Mouse (Mus musculus): ENCODE measurements around the gene Ttc28. TPM values are rescaled to one million over a fixed set of nuclear protein-coding genes. Genes with fewer than 3 reads are reported as not detected.
A peak's percentile ranks its signal among the peaks of the same experiment; 100 is the strongest.

Gene Ttc28
- polyA plus RNA-seq, 1 experiment from 2014 or later, result 4.2 TPM

GRCm38 (mm10) chr5:111175842-111176241, 296.2 kb downstream of the Ttc28 start:
- no peaks in the 10 kb centered on the region for H3K36me3 ChIP-seq (ENCODE audit: control insufficient read depth, insufficient read depth, low read length)
- ATAC-seq, result no peak
- H3K4me1 ChIP-seq (ENCODE audit: control insufficient read depth, insufficient read depth, low read length), result peaks cover 42% of the 10 kb centered on the region
- no peaks in the 10 kb centered on the region for H3K27me3 ChIP-seq (replicated peaks; ENCODE audit: control insufficient read depth, insufficient read depth, low read length)
- WGBS, result 54% methylated on average over 9 of the region's 9 CpGs
- H3K27ac ChIP-seq (ENCODE audit: low read length), result no peak overlapping the region
- no peak overlapping the region for H3K9ac ChIP-seq (ENCODE audit: low read depth, low read length)
- no peaks in the 10 kb centered on the region for H3K9me3 ChIP-seq (ENCODE audit: control insufficient read depth, low read length)
- no peak overlapping the region for H3K4me3 ChIP-seq (ENCODE audit: low read length)
- peak overlapping the region; percentile 28; the same call in 1 of the 2 replicates for H3K4me2 ChIP-seq (ENCODE audit: low read depth, low read length)

- no peak overlapping the region for H3K4me2 ChIP-seq (ENCODE audit: low read depth, low read length)
- no peaks in the 10 kb centered on the region for H3K9me3 ChIP-seq (ENCODE audit: control insufficient read depth, low read length)
- WGBS, result 84% methylated on average over 13 of the region's 13 CpGs
- H3K9ac ChIP-seq (ENCODE audit: low read depth, low read length), result no peak overlapping the region
- H3K4me3 ChIP-seq (ENCODE audit: low read length), result no peak overlapping the region
- no peak for ATAC-seq
- no peaks in the 10 kb centered on the region for H3K36me3 ChIP-seq (ENCODE audit: control insufficient read depth, insufficient read depth, low read length)
- H3K27me3 ChIP-seq (replicated peaks; ENCODE audit: control insufficient read depth, insufficient read depth, low read length), result no peaks in the 10 kb centered on the region
- peaks cover 47% of the 10 kb centered on the region for H3K4me1 ChIP-seq (ENCODE audit: control insufficient read depth, insufficient read depth, low read length)
- H3K27ac ChIP-seq (ENCODE audit: low read length), result no peak overlapping the region
These were observed 296.8 kb downstream of the Ttc28 start for GRCm38 (mm10) chr5:111176441-111176840.

DNA sequence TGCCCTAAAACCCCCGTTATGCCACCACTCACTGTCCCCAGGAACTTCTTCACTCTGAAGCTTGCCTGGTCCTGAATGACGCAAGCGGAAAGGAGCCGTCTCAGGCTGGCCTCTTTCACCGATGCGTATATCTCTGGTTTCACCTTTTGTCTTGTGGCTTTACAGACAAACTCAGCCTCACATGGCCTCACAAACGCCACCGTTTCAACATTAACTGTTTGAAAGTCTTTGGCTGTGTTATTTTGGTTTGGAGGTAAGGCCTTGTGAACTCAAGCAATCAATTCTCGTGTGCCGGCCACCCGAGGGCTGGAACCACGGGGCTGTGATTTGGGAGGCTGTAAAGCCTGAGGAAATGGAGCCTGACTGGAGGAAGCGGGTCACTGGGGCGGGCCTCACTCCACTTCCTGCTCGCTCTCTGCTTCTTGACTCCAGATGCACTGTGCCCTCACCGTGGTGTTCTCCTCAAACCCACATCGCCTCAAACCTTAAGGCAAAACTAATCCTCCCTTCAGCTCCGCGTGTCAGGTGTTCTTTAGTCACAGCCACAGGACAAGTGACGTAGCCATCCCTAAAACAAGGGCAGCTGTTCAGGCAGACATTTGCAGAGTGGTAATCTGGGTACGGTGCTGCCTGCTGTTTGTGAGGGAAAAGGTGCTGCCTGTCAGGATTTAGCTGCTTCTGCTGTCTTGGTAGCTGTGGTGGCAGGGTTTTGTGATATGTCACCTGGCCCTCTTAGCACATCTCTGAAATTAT, 298.9 kb downstream of the Ttc28 start:
- ATAC-seq, result 0 out of 2 replicates have a peak, but pooled peaks have one; percentile 18
- H3K9ac ChIP-seq (ENCODE audit: low read depth, low read length), result peak overlapping the region; percentile 30; the same call in 1 of the 2 replicates
- H3K27me3 ChIP-seq (replicated peaks; ENCODE audit: control insufficient read depth, insufficient read depth, low read length), result no peaks in the 10 kb centered on the region
- WGBS, result 51% methylated on average over 21 of the region's 21 CpGs
- no peaks in the 10 kb centered on the region for H3K9me3 ChIP-seq (ENCODE audit: control insufficient read depth, low read length)
- H3K4me2 ChIP-seq (ENCODE audit: low read depth, low read length), result peak overlapping the region; percentile 11; the same call in 1 of the 2 replicates
- no peak overlapping the region for H3K4me3 ChIP-seq (ENCODE audit: low read length)
- no peaks in the 10 kb centered on the region for H3K36me3 ChIP-seq (ENCODE audit: control insufficient read depth, insufficient read depth, low read length)
- H3K27ac ChIP-seq (ENCODE audit: low read length), result peak overlapping the region; percentile 55; the same call in 1 of the 2 replicates
- H3K4me1 ChIP-seq (ENCODE audit: control insufficient read depth, insufficient read depth, low read length), result peaks cover 49% of the 10 kb centered on the region

DNA sequence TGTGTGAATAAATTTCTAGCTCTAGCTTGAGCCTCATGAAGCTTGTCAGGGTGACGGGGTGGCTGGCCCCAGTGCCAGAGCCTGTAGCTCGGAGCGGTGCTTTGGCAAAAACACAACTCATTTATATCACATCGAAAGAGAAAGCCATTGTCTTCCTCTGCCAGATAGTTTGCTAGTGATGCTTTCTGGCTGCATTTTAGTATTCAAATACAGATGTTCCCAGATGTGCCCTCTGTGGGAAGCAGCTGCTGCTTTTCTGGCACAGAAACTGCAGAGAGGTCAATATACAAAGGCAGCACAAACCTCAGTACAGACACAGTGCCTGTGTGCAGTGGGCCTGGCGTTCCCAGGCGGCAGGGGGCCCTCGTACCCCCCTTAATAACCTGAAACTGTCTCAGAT, 300.0 kb downstream of the Ttc28 start:
- peaks cover 49% of the 10 kb centered on the region for H3K4me1 ChIP-seq (ENCODE audit: control insufficient read depth, insufficient read depth, low read length)
- no peaks in the 10 kb centered on the region for H3K36me3 ChIP-seq (ENCODE audit: control insufficient read depth, insufficient read depth, low read length)
- H3K27ac ChIP-seq (ENCODE audit: low read length), result peak overlapping the region; percentile 58
- WGBS, result 36% methylated on average over 7 of the region's 7 CpGs
- no peaks in the 10 kb centered on the region for H3K27me3 ChIP-seq (replicated peaks; ENCODE audit: control insufficient read depth, insufficient read depth, low read length)
- no peak for ATAC-seq
- H3K9me3 ChIP-seq (ENCODE audit: control insufficient read depth, low read length), result no peaks in the 10 kb centered on the region
- no peak overlapping the region for H3K4me2 ChIP-seq (ENCODE audit: low read depth, low read length)
- H3K9ac ChIP-seq (ENCODE audit: low read depth, low read length), result no peak overlapping the region
- H3K4me3 ChIP-seq (ENCODE audit: low read length), result no peak overlapping the region

DNA sequence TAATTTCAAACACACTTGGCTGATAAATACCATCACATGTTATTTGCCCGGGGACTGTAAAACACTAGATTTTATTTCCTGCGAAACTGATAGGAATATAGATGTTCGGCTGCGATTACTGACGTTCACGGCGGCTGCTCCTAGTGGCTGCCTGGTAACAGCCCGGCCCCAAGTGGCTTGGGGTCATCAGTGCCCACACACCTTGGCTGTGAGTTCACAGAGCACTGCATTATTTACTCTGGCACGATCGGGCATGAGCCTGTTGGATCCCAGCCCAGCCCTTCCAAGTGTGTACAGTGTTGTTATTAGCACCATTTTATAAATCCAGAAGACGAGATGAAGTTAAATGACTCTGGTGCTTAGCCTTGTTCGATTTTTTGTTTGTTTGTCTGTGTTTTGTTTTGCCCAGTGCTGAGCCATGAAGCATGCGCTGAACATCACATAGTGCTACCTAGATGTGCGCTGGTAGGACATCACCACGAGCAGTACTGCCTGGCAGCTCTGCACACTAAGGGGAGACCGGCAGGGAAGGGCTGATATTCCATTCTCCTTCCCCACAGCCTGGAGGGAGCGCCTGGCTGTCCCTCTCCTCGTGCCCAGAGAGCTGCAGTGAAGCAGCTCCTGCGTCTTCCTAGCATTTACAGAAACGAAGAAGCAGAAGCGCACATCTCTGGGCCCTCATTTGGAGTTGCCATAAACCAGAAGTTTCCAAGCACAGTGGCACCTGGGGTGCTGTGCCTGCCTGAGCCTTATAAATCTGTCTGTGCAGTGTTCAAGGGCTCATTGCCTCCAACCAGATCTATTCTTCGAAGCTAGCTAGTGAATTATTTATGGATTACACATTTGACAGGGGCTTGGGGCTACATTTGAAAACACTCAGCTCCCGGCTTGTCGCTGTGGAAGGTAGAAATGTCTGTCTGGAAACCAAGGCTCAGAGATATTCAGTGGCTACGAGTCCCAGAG, 300.8 kb downstream of the Ttc28 start:
- ATAC-seq, result peak; percentile 27
- no peak overlapping the region for H3K4me2 ChIP-seq (ENCODE audit: low read depth, low read length)
- H3K9ac ChIP-seq (ENCODE audit: low read depth, low read length), result 0 out of 2 replicates have a peak overlapping the region, but pooled peaks have one; percentile 26
- no peak overlapping the region for H3K4me3 ChIP-seq (ENCODE audit: low read length)
- H3K9me3 ChIP-seq (ENCODE audit: control insufficient read depth, low read length), result no peaks in the 10 kb centered on the region
- H3K36me3 ChIP-seq (ENCODE audit: control insufficient read depth, insufficient read depth, low read length), result no peaks in the 10 kb centered on the region
- H3K4me1 ChIP-seq (ENCODE audit: control insufficient read depth, insufficient read depth, low read length), result peaks cover 44% of the 10 kb centered on the region
- H3K27ac ChIP-seq (ENCODE audit: low read length), result peak overlapping the region; percentile 5; the same call in 1 of the 2 replicates
- H3K27me3 ChIP-seq (replicated peaks; ENCODE audit: control insufficient read depth, insufficient read depth, low read length), result no peaks in the 10 kb centered on the region
- WGBS, result 44% methylated on average over 25 of the region's 25 CpGs

- Histone ChIP-seq H3K27me3 (replicated peaks; ENCODE audit: control insufficient read depth, insufficient read depth, low read length) (no peaks in the 10 kb centered on the region), H3K36me3 (ENCODE audit: control insufficient read depth, insufficient read depth, low read length) (no peaks in the 10 kb centered on the region), H3K4me2 (ENCODE audit: low read depth, low read length) (no peak overlapping the region), H3K27ac (ENCODE audit: low read length) (no peak overlapping the region; the same call in 1 of the 2 replicates), H3K4me3 (ENCODE audit: low read length) (no peak overlapping the region), H3K9ac (ENCODE audit: low read depth, low read length) (0 out of 2 replicates have a peak overlapping the region, but pooled peaks have one; percentile 26), H3K4me1 (ENCODE audit: control insufficient read depth, insufficient read depth, low read length) (peaks cover 37% of the 10 kb centered on the region), H3K9me3 (ENCODE audit: control insufficient read depth, low read length) (no peaks in the 10 kb centered on the region)
- peak; percentile 77 for ATAC-seq
- WGBS, result 60% methylated on average over 7 of the region's 7 CpGs
These were observed 301.8 kb downstream of the Ttc28 start for GRCm38 (mm10) chr5:111181204-111181912.

GRCm38 (mm10) chr5:111186600-111186999, 307.0 kb downstream of the Ttc28 start:
- 49% methylated on average over 11 of the region's 11 CpGs for WGBS
- no peak for ATAC-seq
- peaks cover under 1% of the 10 kb centered on the region; the same call in 1 of the 2 replicates for H3K4me1 ChIP-seq (ENCODE audit: control insufficient read depth, insufficient read depth, low read length)
- no peaks in the 10 kb centered on the region for H3K36me3 ChIP-seq (ENCODE audit: control insufficient read depth, insufficient read depth, low read length)
- no peak overlapping the region for H3K4me3 ChIP-seq (ENCODE audit: low read length)
- no peak overlapping the region for H3K9ac ChIP-seq (ENCODE audit: low read depth, low read length)
- H3K9me3 ChIP-seq (ENCODE audit: control insufficient read depth, low read length), result no peaks in the 10 kb centered on the region
- no peaks in the 10 kb centered on the region for H3K27me3 ChIP-seq (replicated peaks; ENCODE audit: control insufficient read depth, insufficient read depth, low read length)
- H3K4me2 ChIP-seq (ENCODE audit: low read depth, low read length), result no peak overlapping the region
- H3K27ac ChIP-seq (ENCODE audit: low read length), result no peak overlapping the region

- 86% methylated on average over 9 of the region's 9 CpGs for WGBS
- no peak overlapping the region for H3K9ac ChIP-seq (ENCODE audit: low read depth, low read length)
- H3K27ac ChIP-seq (ENCODE audit: low read length), result no peak overlapping the region
- peaks cover 9% of the 10 kb centered on the region for H3K4me1 ChIP-seq (ENCODE audit: control insufficient read depth, insufficient read depth, low read length)
- no peaks in the 10 kb centered on the region for H3K36me3 ChIP-seq (ENCODE audit: control insufficient read depth, insufficient read depth, low read length)
- no peaks in the 10 kb centered on the region for H3K9me3 ChIP-seq (ENCODE audit: control insufficient read depth, low read length)
- no peak for ATAC-seq
- H3K27me3 ChIP-seq (replicated peaks; ENCODE audit: control insufficient read depth, insufficient read depth, low read length), result no peaks in the 10 kb centered on the region
- H3K4me3 ChIP-seq (ENCODE audit: low read length), result no peak overlapping the region
- no peak overlapping the region for H3K4me2 ChIP-seq (ENCODE audit: low read depth, low read length)
These were observed 312.4 kb downstream of the Ttc28 start for GRCm38 (mm10) chr5:111191972-111192371.
